Mouse (Mus musculus) neural tube, embryonic 15.5 days (tissue): ENCODE data around the gene Trib2. TPM values are rescaled to one million over a fixed set of nuclear protein-coding genes. Genes with fewer than 3 reads are reported as not detected.

ENCODE experiments used
- ATAC-seq: fragments of 200-750 bp; cut with Nextera tagmentation; 2 replicates; pipeline ENCODE4 v1.8.0; 2017; ENCODE audit warnings: mild to moderate bottlenecking, moderate TSS enrichment, moderate library complexity; ENCODE audit not compliant: low FRiP score
- H3K27ac ChIP-seq: fragments of 300-500 bp; sonication (generic); replicated peaks from 2 replicates; pipeline ENCODE4 v1.5.1; 2015; ENCODE audit warnings: mild to moderate bottlenecking, inconsistent platforms
- H3K27me3 ChIP-seq: fragments of 300-500 bp; sonication (generic); replicated peaks from 2 replicates; pipeline ENCODE4 v1.6.1; 2015; ENCODE audit warnings: inconsistent platforms
- H3K36me3 ChIP-seq: fragments of 300-500 bp; sonication (generic); 2 replicates; pipeline ENCODE4 v1.6.1; 2015; ENCODE audit warnings: inconsistent platforms
- H3K4me1 ChIP-seq: fragments of 300-500 bp; sonication (generic); 2 replicates; pipeline ENCODE4 v1.6.1; 2015; ENCODE audit warnings: inconsistent platforms
- H3K4me2 ChIP-seq: fragments of 300-500 bp; sonication (generic); 2 replicates; pipeline ENCODE4 v1.6.1; 2015; ENCODE audit warnings: inconsistent platforms, mild to moderate bottlenecking, moderate library complexity
- H3K4me3 ChIP-seq: fragments of 300-500 bp; sonication (generic); replicated peaks from 2 replicates; pipeline ENCODE4 v1.5.1; 2015; ENCODE audit warnings: mild to moderate bottlenecking, inconsistent platforms
- H3K9ac ChIP-seq: fragments of 300-500 bp; sonication (generic); replicated peaks from 2 replicates; pipeline ENCODE4 v1.6.1; 2015; ENCODE audit warnings: mild to moderate bottlenecking, inconsistent platforms
- H3K9me3 ChIP-seq: fragments of 300-500 bp; sonication (generic); replicated peaks from 2 replicates; pipeline ENCODE4 v1.6.1; 2016; ENCODE audit warnings: inconsistent platforms
- WGBS: fragments of 180-500 bp; shearing (Covaris S2); methylation state at CpG from one replicate; pipeline ENCODE4 v1.1.7; 2015; ENCODE audit warnings: mixed read lengths; 5-methylcytosine and 5-hydroxymethylcytosine counted together
- polyA plus RNA-seq: library from polyadenylated mRNA; unstranded; fragments of >200 nt; fragmentation: Nextera tagmentation; extraction: Ambion mirVana; gene quantifications from 2 replicates; pipeline ENCODE4 v1.2.1, GENCODE M21; 2015

Gene Trib2
- polyA plus RNA-seq: 119 and 134 TPM in 2 replicates

GRCm38 (mm10) chr12:15816740-15817178 lies at the start of gene Trib2:
TSS of gene Trib2 (minus strand) at chr12:15816922.
- Histone ChIP-seq H3K36me3 (no peaks in the 10 kb centered on the region), H3K4me3 (peak within 1 kb of the TSS; percentile 87), H3K9ac (peak within 1 kb of the TSS; percentile 100), H3K4me2 (peak within 1 kb of the TSS; percentile 67), H3K27me3 (no peaks in the 10 kb centered on the region), H3K27ac (peak within 1 kb of the TSS; percentile 97), H3K4me1 (peaks cover 10% of the 10 kb centered on the region), H3K9me3 (no peaks in the 10 kb centered on the region)
- WGBS: under 1% methylated on average over 50 of the region's 50 CpGs
- peak; percentile 89 for ATAC-seq

GRCm38 (mm10) chr12:15858005-15858404 lies 41.3 kb upstream of the Trib2 start:
- Histone ChIP-seq H3K9me3 (no peaks in the 10 kb centered on the region), H3K9ac (no peak overlapping the region), H3K4me2 (no peak overlapping the region), H3K27me3 (no peaks in the 10 kb centered on the region), H3K4me1 (no peaks in the 10 kb centered on the region), H3K36me3 (no peaks in the 10 kb centered on the region), H3K27ac (no peak overlapping the region), H3K4me3 (no peak overlapping the region)
- WGBS: 84% methylated on average over 4 of the region's 4 CpGs
- no peak for ATAC-seq

GRCm38 (mm10) chr12:15855891-15856290 lies 39.2 kb upstream of the Trib2 start:
- Histone ChIP-seq H3K4me1 (no peaks in the 10 kb centered on the region), H3K9me3 (no peaks in the 10 kb centered on the region), H3K4me3 (no peak overlapping the region), H3K27me3 (no peaks in the 10 kb centered on the region), H3K27ac (no peak overlapping the region), H3K4me2 (no peak overlapping the region), H3K36me3 (no peaks in the 10 kb centered on the region), H3K9ac (no peak overlapping the region)
- 89% methylated on average over 5 of the region's 5 CpGs for WGBS
- ATAC-seq: no peak

- Histone ChIP-seq H3K4me1 (peaks cover 12% of the 10 kb centered on the region), H3K27me3 (no peaks in the 10 kb centered on the region), H3K9ac (no peak overlapping the region), H3K36me3 (no peaks in the 10 kb centered on the region), H3K27ac (no peak overlapping the region), H3K4me2 (no peak overlapping the region), H3K4me3 (no peak overlapping the region), H3K9me3 (no peaks in the 10 kb centered on the region)
- no peak for ATAC-seq
- 46% methylated on average over 4 of the region's 4 CpGs for WGBS
Observed at GRCm38 (mm10) chr12:15852781-15853180, 36.1 kb upstream of the Trib2 start.

GRCm38 (mm10) chr12:15852031-15852430 lies 35.3 kb upstream of the Trib2 start:
- H3K9ac ChIP-seq: no peak overlapping the region
- H3K27me3 ChIP-seq: no peaks in the 10 kb centered on the region
- 86% methylated on average over 4 of the region's 4 CpGs for WGBS
- no peak overlapping the region for H3K27ac ChIP-seq
- ATAC-seq: no peak
- no peaks in the 10 kb centered on the region for H3K9me3 ChIP-seq
- no peak overlapping the region for H3K4me2 ChIP-seq
- peaks cover 12% of the 10 kb centered on the region for H3K4me1 ChIP-seq
- no peaks in the 10 kb centered on the region for H3K36me3 ChIP-seq
- no peak overlapping the region for H3K4me3 ChIP-seq

GRCm38 (mm10) chr12:15850441-15850895 lies 33.7 kb upstream of the Trib2 start:
- no peak overlapping the region for H3K4me2 ChIP-seq
- no peaks in the 10 kb centered on the region for H3K36me3 ChIP-seq
- no peak overlapping the region for H3K4me3 ChIP-seq
- no peak overlapping the region for H3K27ac ChIP-seq
- WGBS: 40% methylated on average over 8 of the region's 8 CpGs
- H3K4me1 ChIP-seq: peaks cover 12% of the 10 kb centered on the region
- no peaks in the 10 kb centered on the region for H3K27me3 ChIP-seq
- H3K9ac ChIP-seq: no peak overlapping the region
- peak; percentile 47; the same call in 1 of the 2 replicates for ATAC-seq
- no peaks in the 10 kb centered on the region for H3K9me3 ChIP-seq

GRCm38 (mm10) chr12:15849861-15850294 lies 33.2 kb upstream of the Trib2 start:
- Histone ChIP-seq H3K9me3 (no peaks in the 10 kb centered on the region), H3K4me1 (peaks cover 12% of the 10 kb centered on the region), H3K4me3 (no peak overlapping the region), H3K9ac (no peak overlapping the region), H3K27ac (no peak overlapping the region), H3K4me2 (no peak overlapping the region), H3K36me3 (no peaks in the 10 kb centered on the region), H3K27me3 (no peaks in the 10 kb centered on the region)
- 73% methylated on average over 3 of the region's 3 CpGs for WGBS
- ATAC-seq: 0 out of 2 replicates have a peak, but pooled peaks have one; percentile 10

GRCm38 (mm10) chr12:15848391-15848790 lies 31.7 kb upstream of the Trib2 start:
- no peak for ATAC-seq
- Histone ChIP-seq H3K4me3 (no peak overlapping the region), H3K27ac (no peak overlapping the region), H3K27me3 (no peaks in the 10 kb centered on the region), H3K36me3 (no peaks in the 10 kb centered on the region), H3K4me1 (peaks cover 12% of the 10 kb centered on the region), H3K9ac (no peak overlapping the region), H3K4me2 (no peak overlapping the region), H3K9me3 (no peaks in the 10 kb centered on the region)
- WGBS: 100% methylated on average over 4 of the region's 4 CpGs

GRCm38 (mm10) chr12:15844701-15845100 lies 28.0 kb upstream of the Trib2 start:
- ATAC-seq: no peak
- no peak overlapping the region for H3K4me2 ChIP-seq
- no peaks in the 10 kb centered on the region for H3K27me3 ChIP-seq
- no peak overlapping the region for H3K27ac ChIP-seq
- no peaks in the 10 kb centered on the region for H3K9me3 ChIP-seq
- WGBS: 80% methylated on average over 3 of the region's 3 CpGs
- no peak overlapping the region for H3K4me3 ChIP-seq
- no peak overlapping the region for H3K9ac ChIP-seq
- no peaks in the 10 kb centered on the region for H3K36me3 ChIP-seq
- H3K4me1 ChIP-seq: peaks cover 2% of the 10 kb centered on the region; the same call in 1 of the 2 replicates

GRCm38 (mm10) chr12:15840864-15841557 lies 24.3 kb upstream of the Trib2 start:
- Histone ChIP-seq H3K4me3 (no peak overlapping the region), H3K4me1 (no peaks in the 10 kb centered on the region), H3K4me2 (no peak overlapping the region), H3K27ac (no peak overlapping the region), H3K9ac (no peak overlapping the region), H3K36me3 (no peaks in the 10 kb centered on the region), H3K27me3 (no peaks in the 10 kb centered on the region), H3K9me3 (no peaks in the 10 kb centered on the region)
- 90% methylated on average over 12 of the region's 12 CpGs for WGBS
- no peak for ATAC-seq

GRCm38 (mm10) chr12:15838201-15838600 lies 21.5 kb upstream of the Trib2 start:
- no peak overlapping the region for H3K9ac ChIP-seq
- no peak for ATAC-seq
- H3K36me3 ChIP-seq: no peaks in the 10 kb centered on the region
- H3K4me2 ChIP-seq: no peak overlapping the region
- no peaks in the 10 kb centered on the region for H3K4me1 ChIP-seq
- WGBS: 89% methylated on average over 2 of the region's 2 CpGs
- H3K27ac ChIP-seq: no peak overlapping the region
- H3K27me3 ChIP-seq: no peaks in the 10 kb centered on the region
- no peak overlapping the region for H3K4me3 ChIP-seq
- H3K9me3 ChIP-seq: no peaks in the 10 kb centered on the region

GRCm38 (mm10) chr12:15837566-15837965 lies 20.8 kb upstream of the Trib2 start:
- H3K4me2 ChIP-seq: no peak overlapping the region
- H3K4me1 ChIP-seq: no peaks in the 10 kb centered on the region
- no peak overlapping the region for H3K27ac ChIP-seq
- H3K4me3 ChIP-seq: no peak overlapping the region
- WGBS: 91% methylated on average over 4 of the region's 4 CpGs
- H3K9me3 ChIP-seq: no peaks in the 10 kb centered on the region
- no peak overlapping the region for H3K9ac ChIP-seq
- H3K36me3 ChIP-seq: no peaks in the 10 kb centered on the region
- ATAC-seq: no peak
- no peaks in the 10 kb centered on the region for H3K27me3 ChIP-seq
